8 mouse cellular contexts compared by ENCODE assay signal in genomic region chr14:12284141-12284912, GRCm38 (mm10). TPM values are rescaled to one million over a fixed set of nuclear protein-coding genes. Genes with fewer than 3 reads are reported as not detected.
DNase-seq lines count a peak whose midpoint lies in the region; ATAC-seq and TF ChIP-seq lines count a peak whose summit lies in the region.

Gene 3830406C13Rik, plus strand, starts transcription at chr14:12284173.

- WGBS in cerebellum, adult 2 months: under 1% methylated on average over 48 of the region's 48 CpGs
- under 1% methylated on average over 48 of the region's 48 CpGs for WGBS in lung, embryonic 16.5 days

- TF ChIP-seq CTCF in MEL (IDR thresholded peaks at IDR 0.05 in 2 of 3, conservative IDR thresholded peaks at IDR 0.05 in 1 of 3; ENCODE audit: control insufficient read depth in 1 of 3, insufficient read depth in 1 of 3, low read depth in 2 of 3, low read length in 3 of 3, poor library complexity in 1 of 3, severe bottlenecking in 1 of 3): no peak
- no peak for TF ChIP-seq CTCF in cerebellum, adult 2 months (IDR thresholded peaks at IDR 0.05; ENCODE audit: borderline replicate concordance, insufficient read depth, low read depth, low read length)

- H3K27ac ChIP-seq in MEL (ENCODE audit: control insufficient read depth, low read depth, low read length): peak within 1 kb of the TSS; percentile 75
- peak within 1 kb of the TSS; percentile 36 for H3K27ac ChIP-seq in cerebellum, adult 2 months (ENCODE audit: insufficient read depth, low read length)
- peak within 1 kb of the TSS; percentile 98 for H3K27ac ChIP-seq in lung, embryonic 16.5 days (ENCODE audit: low read length)

- H3K4me2 ChIP-seq in lung, embryonic 16.5 days (ENCODE audit: low read depth, low read length): peak within 1 kb of the TSS; percentile 58

- DNase-seq in MEL (ENCODE audit: low read depth, low spot score): peak; percentile 86
- peak; percentile 84 to 86 for DNase-seq in cerebellum, adult 2 months
- peak; percentile 92 for DNase-seq in forelimb bud, embryonic 11.5 days (ENCODE audit: low read depth, low spot score)
- DNase-seq in layer of hippocampus, adult 9-10 months (ENCODE audit: low spot score): peak; percentile 61
- peak; percentile 58 for DNase-seq in ovary, postnatal 10 days (ENCODE audit: low spot score)
- DNase-seq in thymus, postnatal 10 days (ENCODE audit: low spot score in 2 of 2): peak; percentile 61 to 71

- H3K4me1 ChIP-seq in MEL (ENCODE audit: control insufficient read depth in 1 of 2, insufficient read depth in 2 of 2, low read length in 2 of 2): no peaks in the 10 kb centered on the region
- no peaks in the 10 kb centered on the region for H3K4me1 ChIP-seq in cerebellum, adult 2 months (ENCODE audit: control insufficient read depth, insufficient read depth, low read length)
- H3K4me1 ChIP-seq in lung, embryonic 16.5 days (replicated peaks; ENCODE audit: control insufficient read depth, insufficient read depth, low read length): no peaks in the 10 kb centered on the region

- TF ChIP-seq EP300 in MEL (IDR thresholded peaks at IDR 0.05; ENCODE audit: low read depth in 1 of 2, low read length in 2 of 2): no peak

- H3K36me3 ChIP-seq in MEL (ENCODE audit: control insufficient read depth in 1 of 2, insufficient read depth in 2 of 2, low read length in 2 of 2): no peaks in the 10 kb centered on the region
- H3K36me3 ChIP-seq in lung, embryonic 16.5 days (ENCODE audit: control insufficient read depth, insufficient read depth, low read length): peaks cover 2% of the 10 kb centered on the region; the same call in 1 of the 2 replicates

- peak; percentile 97 to 98 for ATAC-seq in hematopoietic stem cell, adult 5-6 weeks (replicated peaks in 1 of 2; ENCODE audit: insufficient read depth in 1 of 2, low FRiP score in 2 of 2, low TSS enrichment in 1 of 2, low read depth in 1 of 2, poor library complexity in 2 of 2, severe bottlenecking in 2 of 2)
- peak; percentile 98 for ATAC-seq in lung, embryonic 16.5 days (ENCODE audit: low read depth)

- no peak for TF ChIP-seq RAD21 in MEL (IDR thresholded peaks at IDR 0.05; ENCODE audit: low read depth, low read length)

- peak within 1 kb of the TSS; percentile 76 to 80 for H3K4me3 ChIP-seq in MEL (ENCODE audit: control insufficient read depth in 1 of 2, insufficient read depth in 1 of 2, low read depth in 2 of 2, low read length in 2 of 2)
- H3K4me3 ChIP-seq in cerebellum, adult 2 months (replicated peaks; ENCODE audit: insufficient read depth, low read depth, low read length): peak within 1 kb of the TSS; percentile 74
- peak within 1 kb of the TSS; percentile 74 for H3K4me3 ChIP-seq in lung, embryonic 16.5 days (ENCODE audit: low read length)

- peak; percentile 39 to 75; a peak in 3 of 4 replicates for TF ChIP-seq POLR2A in MEL (IDR thresholded peaks at IDR 0.05; ENCODE audit: control insufficient read depth in 1 of 2, insufficient read depth in 1 of 2, low read depth in 1 of 2, low read length in 2 of 2, poor library complexity in 1 of 2)
- peak; percentile 82 for TF ChIP-seq POLR2A in cerebellum, adult 2 months (IDR thresholded peaks at IDR 0.05; ENCODE audit: borderline replicate concordance, insufficient read depth, low read length)

- no peaks in the 10 kb centered on the region for H3K9me3 ChIP-seq in MEL (replicated peaks; ENCODE audit: insufficient read depth, low read length)
- H3K9me3 ChIP-seq in lung, embryonic 16.5 days (ENCODE audit: control insufficient read depth, low read length): no peaks in the 10 kb centered on the region

- no peaks in the 10 kb centered on the region; a peak in 1 of 4 replicates for H3K27me3 ChIP-seq in MEL (ENCODE audit: control insufficient read depth in 1 of 2, insufficient read depth in 2 of 2, low read length in 2 of 2)
- H3K27me3 ChIP-seq in cerebellum, adult 2 months (ENCODE audit: control insufficient read depth, insufficient read depth, low read length): no peaks in the 10 kb centered on the region
- no peaks in the 10 kb centered on the region for H3K27me3 ChIP-seq in lung, embryonic 16.5 days (ENCODE audit: control insufficient read depth, insufficient read depth, low read depth, low read length)

- H3K79me2 ChIP-seq in MEL (ENCODE audit: control insufficient read depth, insufficient read depth, low read length, poor library complexity): peaks cover 7% of the 10 kb centered on the region; the same call in 1 of the 2 replicates

- H3K9ac ChIP-seq in MEL (ENCODE audit: control insufficient read depth, low read depth, low read length, poor library complexity, severe bottlenecking): peak within 1 kb of the TSS; percentile 90
- H3K9ac ChIP-seq in lung, embryonic 16.5 days (ENCODE audit: low read length): peak within 1 kb of the TSS; percentile 94

TF ChIP-seq in MEL, 35 proteins besides CTCF, POLR2A, EP300 and RAD21:
- TF ChIP-seq ELF1 (IDR thresholded peaks at IDR 0.05; ENCODE audit: low read depth, low read length) (peak; percentile 86), MXI1 (IDR thresholded peaks at IDR 0.05; ENCODE audit: low read depth, low read length) (peak; percentile 23; the same call in 1 of the 2 replicates), E2F4 (IDR thresholded peaks at IDR 0.05; ENCODE audit: borderline replicate concordance, low read depth, low read length) (no peak), NELFE (IDR thresholded peaks at IDR 0.05; ENCODE audit: low read depth, low read length) (peak; percentile 60), MAFK (IDR thresholded peaks at IDR 0.05; ENCODE audit: borderline replicate concordance, low read depth, low read length) (no peak), SMC3 (IDR thresholded peaks at IDR 0.05; ENCODE audit: low read depth, low read length) (no peak), GABPA (IDR thresholded peaks at IDR 0.05; ENCODE audit: low read depth, low read length) (no peak), UBTF (IDR thresholded peaks at IDR 0.05; ENCODE audit: borderline replicate concordance, insufficient read depth, low read depth, low read length) (no peak), ZKSCAN1 (IDR thresholded peaks at IDR 0.05; ENCODE audit: low read depth, low read length) (no peak), NRF1 (IDR thresholded peaks at IDR 0.05; ENCODE audit: insufficient read depth, low read depth, low read length, poor library complexity, severe bottlenecking) (peak; percentile 77), POLR2AphosphoS2 (IDR thresholded peaks at IDR 0.05; ENCODE audit: low read length) (peak; percentile 46; the same call in 1 of the 2 replicates), HCFC1 (IDR thresholded peaks at IDR 0.05; ENCODE audit: low read depth, low read length) (peak; percentile 75), TCF12 (IDR thresholded peaks at IDR 0.05; ENCODE audit: low read depth, low read length) (no peak), ZMIZ1 (IDR thresholded peaks at IDR 0.05; ENCODE audit: low read depth, low read length) (no peak), KAT2A (conservative IDR thresholded peaks at IDR 0.05; ENCODE audit: low read depth, low read length) (no peak), TAL1 (IDR thresholded peaks at IDR 0.05; ENCODE audit: low read length) (no peak), SIN3A (IDR thresholded peaks at IDR 0.05; ENCODE audit: low read length) (peak; percentile 31; the same call in 1 of the 2 replicates)

RNA-seq across cellular contexts. Expression of gene 3830406C13Rik, which starts in this region (rescaled TPM):
- 3.9 and 6.6 TPM in 2 replicates for total RNA-seq in MEL (2012; rRNA removed)
- polyA plus RNA-seq in MEL (2012; ENCODE audit: insufficient read depth in 1 of 2, insufficient read length in 2 of 2, low read depth in 1 of 2, low replicate concordance in 2 of 2, missing spikeins in 1 of 2): 10 to 100 TPM in 1 of 2 experiments, not detected in 1; 11.0 TPM
- polyA plus RNA-seq in cerebellum, adult 2 months (2012; rRNA removed): 25.6 and 27.4 TPM in 2 replicates
- 30.0 and 35.6 TPM in 2 replicates for total RNA-seq in hematopoietic stem cell, adult 5-6 weeks (2017)
- polyA plus RNA-seq in lung, embryonic 16.5 days (2015; fragmentation: Nextera tagmentation; extraction: Ambion mirVana): 50.8 and 54.7 TPM in 2 replicates

Comparison
In these comparisons a context has a peak if more than half of its experiments do, and no peak if none do; other contexts are left out.
1. Peak in every context shown above with its lines: DNase-seq, ATAC-seq, H3K4me3 ChIP-seq and H3K27ac ChIP-seq.
2. H3K27ac ChIP-seq: peak in every context shown above with its lines; median percentile 98 in lung, embryonic 16.5 days; 75 in MEL; 36 in cerebellum, adult 2 months.